Mouse (Mus musculus): ENCODE data around the gene Tspan18.

DNA sequence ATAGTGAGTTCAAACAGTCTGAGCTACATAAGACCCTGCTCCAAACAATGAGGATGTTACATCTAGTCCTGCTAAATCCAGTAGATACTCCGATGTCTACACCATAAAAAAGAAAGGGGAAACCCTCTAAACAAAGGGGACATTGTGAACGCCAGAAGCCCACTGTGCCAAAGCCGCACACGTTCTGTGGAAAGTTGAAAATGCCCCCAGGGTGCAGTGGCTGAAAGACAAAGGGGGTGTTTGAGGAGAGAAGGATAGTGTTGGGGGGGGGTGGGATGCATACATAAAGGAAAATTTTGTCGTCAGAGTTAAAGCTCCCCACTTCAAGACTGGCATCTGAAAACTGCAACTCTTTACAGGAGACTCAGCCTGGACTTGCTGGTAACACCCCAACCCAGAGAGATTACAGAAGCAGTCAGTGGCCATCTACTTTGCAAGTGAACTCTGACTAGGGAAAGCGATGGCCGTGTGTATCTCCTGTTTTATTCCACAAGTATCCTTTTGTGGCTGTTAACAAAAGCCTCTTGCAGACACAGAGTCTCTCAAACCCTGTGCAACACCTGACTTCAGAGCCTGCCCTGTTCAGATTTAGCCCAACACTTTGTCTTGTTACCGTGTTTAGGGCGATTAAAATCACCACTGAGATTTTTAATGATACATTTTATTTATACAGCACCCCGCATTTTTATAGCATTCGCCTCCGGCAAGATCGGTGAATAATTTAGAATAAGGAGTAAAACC is 42.9 kb downstream of the Tspan18 start:
- TF ChIP-seq ZC3H11A (IDR thresholded peaks at IDR 0.05; ENCODE audit: borderline replicate concordance, low read depth, low read length): no peak
- no peak for TF ChIP-seq ZNF384 (IDR thresholded peaks at IDR 0.05; ENCODE audit: low read depth, low read length)
- no peak for TF ChIP-seq MAFK (IDR thresholded peaks at IDR 0.05; ENCODE audit: insufficient read depth, low read depth, low read length)
- TF ChIP-seq HCFC1 (IDR thresholded peaks at IDR 0.05; ENCODE audit: borderline replicate concordance, insufficient read depth, low read length): no peak
